Mouse (Mus musculus) megakaryocyte-erythroid progenitor cell, adult 5 weeks (primary cell): ENCODE measurements around the gene 1700020D05Rik. TPM values are rescaled to one million over a fixed set of nuclear protein-coding genes. Genes with fewer than 3 reads are reported as not detected.

Source experiments
- polyA plus RNA-seq: library from polyadenylated mRNA; stranded (reverse); fragments of >175 nt; gene quantifications from 2 replicates; pipeline ENCODE4 v1.2.3, GENCODE M21; 2012

Gene 1700020D05Rik
- 0.09 and 0.13 TPM in 2 replicates for polyA plus RNA-seq

GRCm38 (mm10) chr19:5503687-5504086 lies at the start of gene 1700020D05Rik:
1700020D05Rik (minus strand) TSS chr19:5503787.

GRCm38 (mm10) chr19:5510031-5511026 lies 6.7 kb upstream of the 1700020D05Rik start, which contains the start of gene Snx32:
Snx32 (minus strand) TSS chr19:5510538.

GRCm38 (mm10) chr19:5490313-5490897 lies 13.2 kb downstream of the 1700020D05Rik start, which contains the start of gene Cfl1:
Cfl1 (plus strand) TSS chr19:5490455.

GRCm38 (mm10) chr19:5487768-5488550 lies 15.6 kb downstream of the 1700020D05Rik start, which contains the start of gene Mus81:
Mus81 (minus strand) TSS chr19:5488402.

GRCm38 (mm10) chr19:5473720-5474119 lies 29.9 kb downstream of the 1700020D05Rik start, which contains the start of gene Efemp2:
Efemp2 (plus strand) TSS chr19:5473954.

GRCm38 (mm10) chr19:5468374-5468773 lies 35.2 kb downstream of the 1700020D05Rik start, which contains the start of gene Ctsw:
Ctsw (minus strand) TSS chr19:5468507.

GRCm38 (mm10) chr19:5460465-5460911 lies 43.1 kb downstream of the 1700020D05Rik start, which contains the start of gene Fibp:
Fibp (plus strand) TSS chr19:5460615.

GRCm38 (mm10) chr19:5457746-5458442 lies 45.7 kb downstream of the 1700020D05Rik start, which contains the start of gene Ccdc85b:
Ccdc85b (minus strand) TSS chr19:5457894.

Other genes with a start within 250 kb of the 1700020D05Rik start
- 28.6 and 34.9 TPM in 2 replicates for gene Pacs1, start 230.7 kb downstream of the 1700020D05Rik start, polyA plus RNA-seq
- 327 and 332 TPM in 2 replicates for gene Sf3b2, start 208.3 kb downstream of the 1700020D05Rik start, polyA plus RNA-seq
- not detected in 2 replicates for gene Gal3st3, start 205.5 kb downstream of the 1700020D05Rik start, polyA plus RNA-seq
- gene Catsper1, start 168.0 kb downstream of the 1700020D05Rik start, polyA plus RNA-seq = not detected in 2 replicates
- 0.10 and 0.16 TPM in 2 replicates for gene Cst6, start 154.2 kb downstream of the 1700020D05Rik start, polyA plus RNA-seq
- 80.0 and 86.0 TPM in 2 replicates for gene Eif1ad, start 137.0 kb downstream of the 1700020D05Rik start, polyA plus RNA-seq
- 239 and 280 TPM in 2 replicates for gene Banf1, start 136.6 kb downstream of the 1700020D05Rik start, polyA plus RNA-seq
- gene Sart1, start 115.1 kb downstream of the 1700020D05Rik start, polyA plus RNA-seq = 170 and 280 TPM in 2 replicates
- 0.61 and 1.2 TPM in 2 replicates for gene Tsga10ip, start 101.3 kb downstream of the 1700020D05Rik start, polyA plus RNA-seq
- gene Drap1, start 78.8 kb downstream of the 1700020D05Rik start, polyA plus RNA-seq = 476 and 605 TPM in 2 replicates
- 69.9 and 80.4 TPM in 2 replicates for gene AI837181, start 78.6 kb downstream of the 1700020D05Rik start, polyA plus RNA-seq
- gene Fosl1, start 56.2 kb downstream of the 1700020D05Rik start, polyA plus RNA-seq = 24.1 and 26.4 TPM in 2 replicates
- 11.6 and 13.9 TPM in 2 replicates for gene Ccdc85b, start 45.9 kb downstream of the 1700020D05Rik start, polyA plus RNA-seq
- 133 and 139 TPM in 2 replicates for gene Fibp, start 43.2 kb downstream of the 1700020D05Rik start, polyA plus RNA-seq
- gene Ctsw, start 35.3 kb downstream of the 1700020D05Rik start, polyA plus RNA-seq = 0.66 and 0.91 TPM in 2 replicates
- 0.29 and 0.65 TPM in 2 replicates for gene Efemp2, start 29.8 kb downstream of the 1700020D05Rik start, polyA plus RNA-seq
- gene Mus81, start 15.4 kb downstream of the 1700020D05Rik start, polyA plus RNA-seq = 35.9 and 39.4 TPM in 2 replicates
- 937 and 1,300 TPM in 2 replicates for gene Cfl1, start 13.3 kb downstream of the 1700020D05Rik start, polyA plus RNA-seq
- gene Snx32, start 6.8 kb upstream of the 1700020D05Rik start, polyA plus RNA-seq = 1.4 and 1.8 TPM in 2 replicates
- gene Ovol1, start 56.9 kb upstream of the 1700020D05Rik start, polyA plus RNA-seq = 0.15 and 0.43 TPM in 2 replicates
- gene Ap5b1, start 64.2 kb upstream of the 1700020D05Rik start, polyA plus RNA-seq = 13.8 and 24.3 TPM in 2 replicates
- gene Rnaseh2c, start 98.1 kb upstream of the 1700020D05Rik start, polyA plus RNA-seq = 428 and 481 TPM in 2 replicates
- gene Kat5, start 106.5 kb upstream of the 1700020D05Rik start, polyA plus RNA-seq = 72.7 and 88.5 TPM in 2 replicates
- gene Rela, start 133.7 kb upstream of the 1700020D05Rik start, polyA plus RNA-seq = 186 and 217 TPM in 2 replicates
- 234 and 255 TPM in 2 replicates for gene Sipa1, start 159.9 kb upstream of the 1700020D05Rik start, polyA plus RNA-seq
- 229 and 246 TPM in 2 replicates for gene Map3k11, start 185.0 kb upstream of the 1700020D05Rik start, polyA plus RNA-seq
- 233 and 270 TPM in 2 replicates for gene Pcnx3, start 185.1 kb upstream of the 1700020D05Rik start, polyA plus RNA-seq
- gene Kcnk7, start 200.6 kb upstream of the 1700020D05Rik start, polyA plus RNA-seq = 0.37 and 0.54 TPM in 2 replicates
- 87.7 and 93.6 TPM in 2 replicates for gene Ehbp1l1, start 222.5 kb upstream of the 1700020D05Rik start, polyA plus RNA-seq
- 138 and 143 TPM in 2 replicates for gene Fam89b, start 225.9 kb upstream of the 1700020D05Rik start, polyA plus RNA-seq
- 47.2 and 67.1 TPM in 2 replicates for gene Ltbp3, start 237.1 kb upstream of the 1700020D05Rik start, polyA plus RNA-seq